Mouse (Mus musculus) small intestine, adult 2 months (tissue): ENCODE measurements around the gene Rab31.

ENCODE experiments used
- CTCF ChIP-seq: fragments of 200-500 bp; IDR thresholded peaks from 2 replicates; pipeline ENCODE4 v1.5.1; 2012; ENCODE audit warnings: low read depth, mild to moderate bottlenecking, control low read depth, inconsistent platforms, low read length, moderate library complexity, mixed read lengths; ENCODE audit not compliant: insufficient replicate concordance, insufficient read length; ENCODE audit errors: extremely low read depth
- POLR2A ChIP-seq: fragments of 200-500 bp; IDR thresholded peaks from 2 replicates; pipeline ENCODE4 v1.6.1; 2012; ENCODE audit warnings: low read depth, mild to moderate bottlenecking, control low read depth, inconsistent platforms, low read length, moderate library complexity

- TF ChIP-seq POLR2A (0 out of 2 replicates have a peak, but pooled peaks have one; percentile 23), CTCF (no peak)
Measured at GRCm38 (mm10) chr17:65612391-65613141, 160.0 kb downstream of the Rab31 start.
